In genomic region chr7:48888751-48889150, GRCm38 (mm10) we compare ENCODE assay signal across 20 mouse cellular contexts. TPM values are rescaled to one million over a fixed set of nuclear protein-coding genes. Genes with fewer than 3 reads are reported as not detected.
DNase-seq lines count a peak whose midpoint lies in the region; ATAC-seq and TF ChIP-seq lines count a peak whose summit lies in the region.
"Had no signal": no experiment of that assay in that cellular context is flagged by ENCODE, and none has a peak within 500 bp of the region (broad histone marks: within the 10 kb centered on the region; RNA-seq: fewer than 3 reads in every experiment).

No protein-coding gene starts in this region.

- no peaks in the 10 kb centered on the region for H3K36me3 ChIP-seq in hindbrain, embryonic 10.5 days
- no peaks in the 10 kb centered on the region for H3K36me3 ChIP-seq in hindbrain, embryonic 12.5 days
- H3K36me3 ChIP-seq in midbrain, embryonic 10.5 days = no peaks in the 10 kb centered on the region
- no peaks in the 10 kb centered on the region for H3K36me3 ChIP-seq in midbrain, embryonic 16.5 days (ENCODE audit: control insufficient read depth, insufficient read depth, low read length)
- H3K36me3 ChIP-seq in intestine, embryonic 15.5 days = no peaks in the 10 kb centered on the region
- no peaks in the 10 kb centered on the region for H3K36me3 ChIP-seq in myocyte (ENCODE audit: control insufficient read depth, insufficient read depth)
- H3K36me3 ChIP-seq: heart, embryonic 12.5 days; neural tube, embryonic 13.5 days had no signal

- no peaks in the 10 kb centered on the region for H3K9me3 ChIP-seq in hindbrain, embryonic 10.5 days
- no peaks in the 10 kb centered on the region for H3K9me3 ChIP-seq in hindbrain, embryonic 12.5 days (replicated peaks)
- no peaks in the 10 kb centered on the region for H3K9me3 ChIP-seq in midbrain, embryonic 10.5 days (replicated peaks)
- H3K9me3 ChIP-seq in midbrain, embryonic 16.5 days (replicated peaks; ENCODE audit: control insufficient read depth, low read length, poor library complexity, severe bottlenecking) = no peaks in the 10 kb centered on the region
- no peaks in the 10 kb centered on the region for H3K9me3 ChIP-seq in intestine, embryonic 15.5 days
- H3K9me3 ChIP-seq: forebrain, embryonic 13.5 days; heart, embryonic 12.5 days; neural tube, embryonic 13.5 days had no signal

- DNase-seq in hindbrain, embryonic 10.5 days (ENCODE audit: low spot score) = no peak
- no peak for DNase-seq in midbrain, embryonic 10.5 days (ENCODE audit: low spot score)
- no peak for DNase-seq in layer of hippocampus, postnatal 10 days (ENCODE audit: low spot score in 2 of 2)
- DNase-seq: adrenal gland, postnatal 25 days; cerebellum, adult 18-20 months; gastrocnemius, postnatal 25 days; kidney, postnatal 25 days; layer of hippocampus, adult 9-11 months; spleen, adult 18-20 months had no signal

- no peak overlapping the region for H3ac ChIP-seq in myocyte (ENCODE audit: control insufficient read depth, insufficient read length)

- WGBS in hindbrain, embryonic 10.5 days = 72% methylated on average over 2 of the region's 2 CpGs
- WGBS in hindbrain, embryonic 12.5 days = 76% methylated on average over 2 of the region's 2 CpGs
- WGBS in midbrain, embryonic 10.5 days = 78% methylated on average over 2 of the region's 2 CpGs
- WGBS in midbrain, embryonic 16.5 days = 83% methylated on average over 2 of the region's 2 CpGs
- 64% methylated on average over 2 of the region's 2 CpGs for WGBS in intestine, embryonic 15.5 days

- H3K4me2 ChIP-seq in hindbrain, embryonic 12.5 days (replicated peaks) = no peak overlapping the region
- H3K4me2 ChIP-seq in midbrain, embryonic 16.5 days (ENCODE audit: low read length) = no peak overlapping the region
- no peak overlapping the region for H3K4me2 ChIP-seq in intestine, embryonic 15.5 days (replicated peaks)
- H3K4me2 ChIP-seq in myocyte (ENCODE audit: low read depth) = peak overlapping the region; percentile 78
- H3K4me2 ChIP-seq: forebrain, embryonic 13.5 days; heart, embryonic 12.5 days; neural tube, embryonic 13.5 days had no signal

- ATAC-seq in hindbrain, embryonic 12.5 days (ENCODE audit: low FRiP score) = no peak; the same call in 1 of the 2 replicates
- no peak for ATAC-seq in midbrain, embryonic 16.5 days
- ATAC-seq in intestine, embryonic 15.5 days = 0 out of 2 replicates have a peak, but pooled peaks have one; percentile 35
- ATAC-seq: forebrain, embryonic 13.5 days; inflammation-experienced regulatory T-cells, adult 6 months had no signal

- peak overlapping the region; percentile 50; the same call in 1 of the 2 replicates for H3K27ac ChIP-seq in hindbrain, embryonic 10.5 days
- no peak overlapping the region for H3K27ac ChIP-seq in hindbrain, embryonic 12.5 days
- peak overlapping the region; percentile 38 for H3K27ac ChIP-seq in midbrain, embryonic 10.5 days (replicated peaks)
- no peak overlapping the region for H3K27ac ChIP-seq in midbrain, embryonic 16.5 days (ENCODE audit: low read length)
- no peak overlapping the region for H3K27ac ChIP-seq in intestine, embryonic 15.5 days
- H3K27ac ChIP-seq: forebrain, embryonic 13.5 days; liver, embryonic 14.5 days; neural tube, embryonic 13.5 days had no signal

- H3K79me2 ChIP-seq in myocyte (ENCODE audit: control insufficient read depth, insufficient read depth) = no peaks in the 10 kb centered on the region

- H3K9ac ChIP-seq in hindbrain, embryonic 12.5 days = no peak overlapping the region
- H3K9ac ChIP-seq in midbrain, embryonic 16.5 days (ENCODE audit: low read depth, low read length) = no peak overlapping the region
- no peak overlapping the region for H3K9ac ChIP-seq in intestine, embryonic 15.5 days
- H3K9ac ChIP-seq: forebrain, embryonic 13.5 days; heart, embryonic 12.5 days; liver, embryonic 14.5 days; neural tube, embryonic 13.5 days had no signal

- H3K27me3 ChIP-seq in hindbrain, embryonic 10.5 days (ENCODE audit: insufficient read depth, poor library complexity, severe bottlenecking) = peaks cover 68% of the 10 kb centered on the region
- H3K27me3 ChIP-seq in hindbrain, embryonic 12.5 days = peaks cover 26% of the 10 kb centered on the region
- peaks cover 90% of the 10 kb centered on the region for H3K27me3 ChIP-seq in midbrain, embryonic 10.5 days (ENCODE audit: low read depth, poor library complexity, severe bottlenecking)
- peaks cover 10% of the 10 kb centered on the region for H3K27me3 ChIP-seq in midbrain, embryonic 16.5 days (ENCODE audit: control insufficient read depth, insufficient read depth, low read depth, low read length)
- H3K27me3 ChIP-seq in intestine, embryonic 15.5 days (replicated peaks) = no peaks in the 10 kb centered on the region
- no peaks in the 10 kb centered on the region for H3K27me3 ChIP-seq in myocyte (ENCODE audit: control insufficient read depth, insufficient read depth, insufficient read length)
- H3K27me3 ChIP-seq: heart, embryonic 12.5 days had no signal

- no peak overlapping the region for H3K4me3 ChIP-seq in hindbrain, embryonic 10.5 days
- no peak overlapping the region for H3K4me3 ChIP-seq in hindbrain, embryonic 12.5 days
- H3K4me3 ChIP-seq in midbrain, embryonic 10.5 days = no peak overlapping the region
- no peak overlapping the region for H3K4me3 ChIP-seq in midbrain, embryonic 16.5 days (ENCODE audit: low read depth, low read length)
- H3K4me3 ChIP-seq in intestine, embryonic 15.5 days (replicated peaks) = no peak overlapping the region
- no peak overlapping the region for H3K4me3 ChIP-seq in myocyte
- H3K4me3 ChIP-seq: forebrain, embryonic 13.5 days; heart, embryonic 12.5 days; neural tube, embryonic 13.5 days had no signal

- peak; percentile 26 for TF ChIP-seq POLR2A in myocyte (IDR thresholded peaks at IDR 0.05; ENCODE audit: insufficient read length, low read depth)

- peaks cover 42% of the 10 kb centered on the region for H3K4me1 ChIP-seq in hindbrain, embryonic 10.5 days (replicated peaks)
- H3K4me1 ChIP-seq in hindbrain, embryonic 12.5 days = peaks cover 30% of the 10 kb centered on the region
- peaks cover 51% of the 10 kb centered on the region for H3K4me1 ChIP-seq in midbrain, embryonic 10.5 days
- peaks cover 7% of the 10 kb centered on the region; the same call in 1 of the 2 replicates for H3K4me1 ChIP-seq in midbrain, embryonic 16.5 days (ENCODE audit: control insufficient read depth, insufficient read depth, low read length)
- H3K4me1 ChIP-seq in intestine, embryonic 15.5 days (replicated peaks) = no peaks in the 10 kb centered on the region

TF ChIP-seq in myocyte, 11 proteins besides CTCF, POLR2A, EP300 and RAD21:
- TF ChIP-seq TCF12 (IDR thresholded peaks at IDR 0.05; ENCODE audit: insufficient read depth, poor library complexity, severe bottlenecking) (no peak), MYOG (IDR thresholded peaks at IDR 0.05; ENCODE audit: control insufficient read depth in 1 of 3, insufficient read depth in 1 of 3, insufficient read length in 2 of 3, low read depth in 2 of 3) (no peak), POLR2AphosphoS2 (IDR thresholded peaks at IDR 0.05; ENCODE audit: insufficient read length, low read depth) (no peak), TCF3 (IDR thresholded peaks at IDR 0.05; ENCODE audit: insufficient read length, low read depth) (no peak), USF1 (IDR thresholded peaks at IDR 0.05; ENCODE audit: low read depth) (no peak), MAX (IDR thresholded peaks at IDR 0.05; ENCODE audit: low read depth) (no peak), E2F4 (IDR thresholded peaks at IDR 0.05; ENCODE audit: insufficient read depth) (no peak), SRF (IDR thresholded peaks at IDR 0.05; ENCODE audit: control insufficient read depth, insufficient read length, low read depth) (no peak), CEBPB (IDR thresholded peaks at IDR 0.05; ENCODE audit: insufficient read depth, poor library complexity, severe bottlenecking) (no peak), REST (IDR thresholded peaks at IDR 0.05; ENCODE audit: insufficient read depth, insufficient read length) (no peak)

RNA-seq across cellular contexts. Expression of gene E2f8, which starts 7.4 kb away (rescaled TPM):
- polyA plus RNA-seq in hindbrain, embryonic 10.5 days (2016; fragmentation: Nextera tagmentation; extraction: Ambion mirVana) = 15.7 and 17.4 TPM in 2 replicates
- 11.1 and 12.0 TPM in 2 replicates for polyA plus RNA-seq in hindbrain, embryonic 12.5 days (2016; fragmentation: Nextera tagmentation; extraction: Ambion mirVana)
- 17.1 and 18.8 TPM in 2 replicates for polyA plus RNA-seq in midbrain, embryonic 10.5 days (2016; fragmentation: Nextera tagmentation; extraction: Ambion mirVana)
- 1.5 and 1.7 TPM in 2 replicates for polyA plus RNA-seq in midbrain, embryonic 16.5 days (2015; fragmentation: Nextera tagmentation; extraction: Ambion mirVana)
- polyA plus RNA-seq in intestine, embryonic 15.5 days (2015; fragmentation: Nextera tagmentation; extraction: Ambion mirVana) = 22.3 and 23.5 TPM in 2 replicates
- polyA plus RNA-seq in myocyte (2012; fragmentation: generic; extraction: Trizol) = 19.7 TPM
- total RNA-seq in layer of hippocampus, postnatal 10 days (2021) = 1 to 10 TPM; 1.3 to 2.4 TPM

RNA-seq across cellular contexts. Expression of gene Nav2, which starts 19.8 kb away (rescaled TPM):
- polyA plus RNA-seq in hindbrain, embryonic 10.5 days (2016; fragmentation: Nextera tagmentation; extraction: Ambion mirVana) = 19.1 and 25.6 TPM in 2 replicates
- 24.1 and 25.8 TPM in 2 replicates for polyA plus RNA-seq in hindbrain, embryonic 12.5 days (2016; fragmentation: Nextera tagmentation; extraction: Ambion mirVana)
- 13.7 and 19.4 TPM in 2 replicates for polyA plus RNA-seq in midbrain, embryonic 10.5 days (2016; fragmentation: Nextera tagmentation; extraction: Ambion mirVana)
- 21.5 and 23.6 TPM in 2 replicates for polyA plus RNA-seq in midbrain, embryonic 16.5 days (2015; fragmentation: Nextera tagmentation; extraction: Ambion mirVana)
- 17.7 and 19.1 TPM in 2 replicates for polyA plus RNA-seq in intestine, embryonic 15.5 days (2015; fragmentation: Nextera tagmentation; extraction: Ambion mirVana)
- polyA plus RNA-seq in myocyte (2012; fragmentation: generic; extraction: Trizol) = 21.9 TPM
- total RNA-seq in layer of hippocampus, postnatal 10 days (2021) = 100 to 1,000 TPM; 103 to 126 TPM

RNA-seq across cellular contexts. Expression of gene Csrp3, which starts 40.9 kb away (rescaled TPM):
- 0.44 TPM in 1 of 2 replicates, not detected in the other for polyA plus RNA-seq in hindbrain, embryonic 10.5 days (2016; fragmentation: Nextera tagmentation; extraction: Ambion mirVana)
- polyA plus RNA-seq in hindbrain, embryonic 12.5 days (2016; fragmentation: Nextera tagmentation; extraction: Ambion mirVana) = 1.0 and 3.6 TPM in 2 replicates
- 0.22 TPM in 1 of 2 replicates, not detected in the other for polyA plus RNA-seq in midbrain, embryonic 10.5 days (2016; fragmentation: Nextera tagmentation; extraction: Ambion mirVana)
- polyA plus RNA-seq in midbrain, embryonic 16.5 days (2015; fragmentation: Nextera tagmentation; extraction: Ambion mirVana) = 0.25 TPM in 1 of 2 replicates, not detected in the other
- polyA plus RNA-seq in intestine, embryonic 15.5 days (2015; fragmentation: Nextera tagmentation; extraction: Ambion mirVana) = 0.53 and 0.94 TPM in 2 replicates
- 158 TPM for polyA plus RNA-seq in myocyte (2012; fragmentation: generic; extraction: Trizol)
- not detected for total RNA-seq in layer of hippocampus, postnatal 10 days (2021)
- total RNA-seq: adrenal gland, postnatal 25 days; left cerebral cortex, postnatal 14 days had no signal
- polyA plus RNA-seq: forebrain, embryonic 13.5 days; hindbrain, embryonic 11.5 days; inflammation-experienced regulatory T-cells, adult 6 months had no signal

Comparison
In these comparisons a context has a peak if more than half of its experiments do, and no peak if none do; other contexts are left out.
1. H3K27ac ChIP-seq: peak in hindbrain, embryonic 10.5 days (single experiment) and midbrain, embryonic 10.5 days (single experiment); none in hindbrain, embryonic 12.5 days (single experiment), midbrain, embryonic 16.5 days (single experiment) and intestine, embryonic 15.5 days (single experiment).
2. RNA of gene Csrp3, which starts 40.9 kb away (polyA plus RNA-seq): 158 TPM in myocyte (single experiment); 1.0 to 3.6 TPM in hindbrain, embryonic 12.5 days, 0.53 to 0.94 TPM in intestine, embryonic 15.5 days, 0.22 TPM in midbrain, embryonic 10.5 days, 0.44 TPM in hindbrain, embryonic 10.5 days and 0.25 TPM in midbrain, embryonic 16.5 days; every median in the first group is over 10 times any median in the second.